ENCODE assay signal across 8 mouse cellular contexts in genomic region chr13:58214346-58215252, GRCm38 (mm10). TPM values are rescaled to one million over a fixed set of nuclear protein-coding genes. Genes with fewer than 3 reads are reported as not detected.
DNase-seq lines count a peak whose midpoint lies in the region; ATAC-seq and TF ChIP-seq lines count a peak whose summit lies in the region.

No protein-coding gene starts in this region.

- peak overlapping the region; percentile 91 for H3K4me3 ChIP-seq in layer of hippocampus, adult 2 months
- H3K4me3 ChIP-seq in intestine, embryonic 14.5 days (ENCODE audit: low read depth, low read length): peak overlapping the region; percentile 68
- H3K4me3 ChIP-seq in macrophage (ENCODE audit: inconsistent target): peak overlapping the region; percentile 49
- peak overlapping the region; percentile 97 for H3K4me3 ChIP-seq in stomach, embryonic 15.5 days (replicated peaks)

- no peak for DNase-seq in layer of hippocampus, adult 2 months (ENCODE audit: low spot score in 2 of 2)
- DNase-seq in layer of hippocampus, postnatal 36 days: no peak
- peak; percentile 77 for DNase-seq in T-cell, adult 2 months (ENCODE audit: low spot score)
- DNase-seq in intestine, embryonic 14.5 days (ENCODE audit: low spot score): peak; percentile 62
- DNase-seq in urinary bladder, postnatal 25 days (ENCODE audit: low spot score): no peak

- H3K9ac ChIP-seq in intestine, embryonic 14.5 days (ENCODE audit: low read length): peak overlapping the region; percentile 93
- H3K9ac ChIP-seq in stomach, embryonic 15.5 days: peak overlapping the region; percentile 99

- H3K27me3 ChIP-seq in intestine, embryonic 14.5 days (replicated peaks; ENCODE audit: control insufficient read depth, insufficient read depth, low read length): no peaks in the 10 kb centered on the region
- no peaks in the 10 kb centered on the region for H3K27me3 ChIP-seq in stomach, embryonic 15.5 days (replicated peaks)

- peaks cover 52% of the 10 kb centered on the region for H3K79me2 ChIP-seq in macrophage (ENCODE audit: inconsistent target)

- TF ChIP-seq CTCF in layer of hippocampus, adult 2 months (conservative IDR thresholded peaks at IDR 0.05): no peak

- ATAC-seq in erythroid progenitor cell, adult 5-6 weeks (replicated peaks; ENCODE audit: low FRiP score, poor library complexity, severe bottlenecking): peak; percentile 11; the same call in 1 of the 2 replicates
- peak; percentile 68 for ATAC-seq in intestine, embryonic 14.5 days (replicated peaks; ENCODE audit: low FRiP score, low TSS enrichment, low read depth)
- peak; percentile 55 for ATAC-seq in stomach, embryonic 15.5 days (ENCODE audit: insufficient read depth, low FRiP score, low read depth)

- H3K27ac ChIP-seq in layer of hippocampus, adult 2 months: peak overlapping the region; percentile 99
- H3K27ac ChIP-seq in intestine, embryonic 14.5 days (ENCODE audit: low read depth): peak overlapping the region; percentile 87
- H3K27ac ChIP-seq in macrophage: no peak overlapping the region
- H3K27ac ChIP-seq in stomach, embryonic 15.5 days: peak overlapping the region; percentile 93

- 1% methylated on average over 49 of the region's 49 CpGs for WGBS in intestine, embryonic 14.5 days
- WGBS in macrophage (ENCODE audit: missing documents): 6% methylated on average over 32 of the region's 49 CpGs
- under 1% methylated on average over 49 of the region's 49 CpGs for WGBS in stomach, embryonic 15.5 days

- H3K36me3 ChIP-seq in intestine, embryonic 14.5 days (ENCODE audit: control insufficient read depth, insufficient read depth, low read length): no peaks in the 10 kb centered on the region
- no peaks in the 10 kb centered on the region for H3K36me3 ChIP-seq in macrophage (ENCODE audit: inconsistent target)
- H3K36me3 ChIP-seq in stomach, embryonic 15.5 days: no peaks in the 10 kb centered on the region

- H3K4me2 ChIP-seq in intestine, embryonic 14.5 days (ENCODE audit: low read length): peak overlapping the region; percentile 96
- H3K4me2 ChIP-seq in stomach, embryonic 15.5 days: peak overlapping the region; percentile 79

- peaks cover 15% of the 10 kb centered on the region for H3K4me1 ChIP-seq in intestine, embryonic 14.5 days (replicated peaks; ENCODE audit: control insufficient read depth, insufficient read depth, low read length)
- peaks cover 19% of the 10 kb centered on the region for H3K4me1 ChIP-seq in stomach, embryonic 15.5 days

- no peaks in the 10 kb centered on the region for H3K9me3 ChIP-seq in intestine, embryonic 14.5 days (ENCODE audit: control insufficient read depth, low read length)
- no peaks in the 10 kb centered on the region for H3K9me3 ChIP-seq in stomach, embryonic 15.5 days

RNA-seq across cellular contexts. Expression of gene Ubqln1, which starts 0.9 kb away (rescaled TPM):
- 100 to 1,000 TPM; 139 to 143 TPM for total RNA-seq in layer of hippocampus, adult 2 months (2021)
- total RNA-seq in layer of hippocampus, postnatal 36 days (2021): 100 to 1,000 TPM; 148 to 155 TPM
- 35.0 and 39.4 TPM in 2 replicates for total RNA-seq in erythroid progenitor cell, adult 5-6 weeks (2015; ENCODE audit: low replicate concordance)
- 19.4 and 32.5 TPM in 2 replicates for total RNA-seq in erythroid progenitor cell, adult 5-6 weeks (2017; ENCODE audit: low replicate concordance)
- 83.3 and 85.6 TPM in 2 replicates for polyA plus RNA-seq in intestine, embryonic 14.5 days (2014; fragmentation: Nextera tagmentation; extraction: Ambion mirVana)
- 10 to 100 TPM; 15.3 to 49.2 (median 34.0) TPM for total RNA-seq in macrophage (2018; cell fraction: chromatin; rRNA removed)
- 10 to 100 TPM; 59.5 to 74.1 (median 66.3) TPM for total RNA-seq in macrophage (2018; cell fraction: cytosol; rRNA removed)
- total RNA-seq in macrophage (2018; cell fraction: nucleus; rRNA removed): 10 to 100 TPM; 23.6 to 67.9 (median 41.5) TPM
- 51.3 to 88.5 TPM (median 66.0 TPM) in 3 replicates for polyA plus RNA-seq in macrophage (2018)
- 96.7 and 104 TPM in 2 replicates for polyA plus RNA-seq in stomach, embryonic 15.5 days (2015; fragmentation: Nextera tagmentation; extraction: Ambion mirVana)

RNA-seq across cellular contexts. Expression of gene Idnk, which starts 57.1 kb away (rescaled TPM):
- 10 to 100 TPM; 28.4 to 34.9 TPM for total RNA-seq in layer of hippocampus, adult 2 months (2021)
- total RNA-seq in layer of hippocampus, postnatal 36 days (2021): 10 to 100 TPM; 27.5 to 29.9 TPM
- 20.5 and 37.8 TPM in 2 replicates for total RNA-seq in erythroid progenitor cell, adult 5-6 weeks (2015; ENCODE audit: low replicate concordance)
- 13.5 and 18.4 TPM in 2 replicates for total RNA-seq in erythroid progenitor cell, adult 5-6 weeks (2017; ENCODE audit: low replicate concordance)
- 35.7 and 39.0 TPM in 2 replicates for polyA plus RNA-seq in intestine, embryonic 14.5 days (2014; fragmentation: Nextera tagmentation; extraction: Ambion mirVana)
- 10 to 100 TPM; 13.8 to 98.1 (median 53.0) TPM for total RNA-seq in macrophage (2018; cell fraction: chromatin; rRNA removed)
- 10 to 100 TPM; 23.9 to 95.4 (median 51.6) TPM for total RNA-seq in macrophage (2018; cell fraction: cytosol; rRNA removed)
- 100 to 1,000 TPM in 7 of 26 experiments, 10 to 100 TPM in 19; 18.0 to 132 (median 67.2) TPM for total RNA-seq in macrophage (2018; cell fraction: nucleus; rRNA removed)
- polyA plus RNA-seq in macrophage (2018): 22.2 to 41.3 TPM (median 25.5 TPM) in 3 replicates
- 40.0 TPM in 2 replicates for polyA plus RNA-seq in stomach, embryonic 15.5 days (2015; fragmentation: Nextera tagmentation; extraction: Ambion mirVana)

Comparison
In these comparisons a context has a peak if more than half of its experiments do, and no peak if none do; other contexts are left out.
1. DNase-seq: peak in T-cell, adult 2 months (single experiment) and intestine, embryonic 14.5 days (single experiment); none in layer of hippocampus, adult 2 months (0 of 2), layer of hippocampus, postnatal 36 days (0 of 2) and urinary bladder, postnatal 25 days (single experiment).
2. ATAC-seq: peak in every context shown above with its lines; median percentile 68 in intestine, embryonic 14.5 days; 55 in stomach, embryonic 15.5 days; 11 in erythroid progenitor cell, adult 5-6 weeks.
3. Peak in every context shown above with its lines, with median percentiles within 50 percentile points of each other: H3K4me3 ChIP-seq.